Mouse (Mus musculus) kidney, embryonic 15.5 days (tissue): ENCODE measurements around the gene Hist1h4d. TPM values are rescaled to one million over a fixed set of nuclear protein-coding genes. Genes with fewer than 3 reads are reported as not detected.
A peak's percentile ranks its signal among the peaks of the same experiment; 100 is the strongest.
"Not testable (repeated sequence)": the region's sequence is repeated elsewhere in the genome, so short reads cannot be mapped to it uniquely, and the experiment has no call there.

Source experiments
- ATAC-seq: fragments of 200-750 bp; cut with Nextera tagmentation; replicated peaks from 2 replicates; pipeline ENCODE4 v1.8.0; 2017; ENCODE audit warnings: moderate TSS enrichment; ENCODE audit not compliant: low FRiP score
- H3K27ac ChIP-seq: fragments of 300-500 bp; sonication (generic); 2 replicates; pipeline ENCODE4 v1.5.1; 2015; ENCODE audit warnings: mild to moderate bottlenecking, inconsistent platforms
- H3K27me3 ChIP-seq: fragments of 300-500 bp; sonication (generic); 2 replicates; pipeline ENCODE4 v1.6.1; 2015; ENCODE audit warnings: inconsistent platforms
- H3K36me3 ChIP-seq: fragments of 300-500 bp; sonication (generic); 2 replicates; pipeline ENCODE4 v1.6.1; 2015; ENCODE audit warnings: inconsistent platforms
- H3K4me1 ChIP-seq: fragments of 300-500 bp; sonication (generic); 2 replicates; pipeline ENCODE4 v1.6.1; 2015; ENCODE audit warnings: inconsistent platforms
- H3K4me2 ChIP-seq: fragments of 300-500 bp; sonication (generic); 2 replicates; pipeline ENCODE4 v1.6.1; 2015; ENCODE audit warnings: moderate library complexity, mild to moderate bottlenecking, inconsistent platforms
- H3K4me3 ChIP-seq: fragments of 300-500 bp; sonication (generic); replicated peaks from 2 replicates; pipeline ENCODE4 v1.5.1; 2015; ENCODE audit warnings: mild to moderate bottlenecking, inconsistent platforms
- H3K9ac ChIP-seq: fragments of 300-500 bp; sonication (generic); 2 replicates; pipeline ENCODE4 v1.6.1; 2015; ENCODE audit warnings: mild to moderate bottlenecking, inconsistent platforms
- H3K9me3 ChIP-seq: fragments of 300-500 bp; sonication (generic); replicated peaks from 2 replicates; pipeline ENCODE4 v1.6.1; 2016; ENCODE audit warnings: inconsistent platforms
- WGBS: fragments of 180-500 bp; shearing (Covaris S2); methylation state at CpG from one replicate; pipeline ENCODE4 v1.1.7; 2015; ENCODE audit warnings: mixed read lengths; 5-methylcytosine and 5-hydroxymethylcytosine counted together
- polyA plus RNA-seq: library from polyadenylated mRNA; unstranded; fragments of >200 nt; fragmentation: Nextera tagmentation; extraction: Ambion mirVana; gene quantifications from 2 replicates; pipeline ENCODE4 v1.2.1, GENCODE M21; 2015

Hist1h4d gene
- polyA plus RNA-seq: 123 and 142 TPM in 2 replicates

DNA sequence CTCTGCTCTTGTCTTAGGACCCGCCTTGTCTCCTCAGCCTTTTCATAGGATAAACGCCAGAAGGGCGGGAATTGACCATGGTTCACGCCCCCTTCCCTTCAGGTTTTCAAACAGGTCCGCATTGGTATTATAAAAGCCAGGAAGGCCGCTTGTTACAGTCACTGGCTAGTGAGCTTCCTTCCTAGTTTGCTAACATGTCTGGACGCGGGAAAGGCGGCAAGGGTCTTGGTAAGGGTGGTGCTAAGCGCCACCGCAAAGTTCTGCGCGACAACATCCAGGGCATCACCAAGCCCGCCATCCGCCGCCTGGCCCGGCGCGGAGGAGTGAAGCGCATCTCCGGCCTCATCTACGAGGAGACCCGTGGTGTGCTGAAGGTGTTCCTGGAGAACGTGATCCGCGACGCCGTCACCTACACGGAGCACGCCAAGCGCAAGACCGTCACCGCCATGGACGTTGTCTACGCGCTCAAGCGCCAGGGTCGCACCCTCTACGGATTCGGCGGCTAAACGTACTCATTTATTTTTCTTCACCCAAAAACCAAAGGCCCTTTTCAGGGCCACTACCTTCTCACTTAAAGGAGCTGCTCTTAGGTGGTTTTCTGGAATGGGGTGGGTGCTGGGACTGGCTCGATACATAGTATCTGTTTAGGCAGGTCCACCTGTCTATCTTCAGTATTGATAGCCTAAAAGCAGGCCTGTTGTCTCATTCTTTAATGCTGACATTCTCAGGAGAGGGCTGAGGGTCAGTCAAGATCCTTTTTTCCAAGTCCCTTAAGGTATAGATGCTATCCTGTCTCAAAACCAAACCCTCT is at the start of gene Hist1h4d:
Hist1h4d (plus strand) TSS at position 191 of the 811 bp plus-strand sequence.
- WGBS: under 1% methylated on average over 43 of the region's 43 CpGs
- peak within 1 kb of the TSS; percentile 63 for H3K4me2 ChIP-seq
- H3K9ac ChIP-seq: peak within 1 kb of the TSS; percentile 73
- peak; percentile 93 for ATAC-seq
- peaks cover 36% of the 10 kb centered on the region for H3K4me1 ChIP-seq
- H3K27me3 ChIP-seq: no peaks in the 10 kb centered on the region
- no peaks in the 10 kb centered on the region for H3K9me3 ChIP-seq
- peak within 1 kb of the TSS; percentile 98 for H3K27ac ChIP-seq
- H3K4me3 ChIP-seq: peak within 1 kb of the TSS; percentile 48
- no peaks in the 10 kb centered on the region for H3K36me3 ChIP-seq

DNA sequence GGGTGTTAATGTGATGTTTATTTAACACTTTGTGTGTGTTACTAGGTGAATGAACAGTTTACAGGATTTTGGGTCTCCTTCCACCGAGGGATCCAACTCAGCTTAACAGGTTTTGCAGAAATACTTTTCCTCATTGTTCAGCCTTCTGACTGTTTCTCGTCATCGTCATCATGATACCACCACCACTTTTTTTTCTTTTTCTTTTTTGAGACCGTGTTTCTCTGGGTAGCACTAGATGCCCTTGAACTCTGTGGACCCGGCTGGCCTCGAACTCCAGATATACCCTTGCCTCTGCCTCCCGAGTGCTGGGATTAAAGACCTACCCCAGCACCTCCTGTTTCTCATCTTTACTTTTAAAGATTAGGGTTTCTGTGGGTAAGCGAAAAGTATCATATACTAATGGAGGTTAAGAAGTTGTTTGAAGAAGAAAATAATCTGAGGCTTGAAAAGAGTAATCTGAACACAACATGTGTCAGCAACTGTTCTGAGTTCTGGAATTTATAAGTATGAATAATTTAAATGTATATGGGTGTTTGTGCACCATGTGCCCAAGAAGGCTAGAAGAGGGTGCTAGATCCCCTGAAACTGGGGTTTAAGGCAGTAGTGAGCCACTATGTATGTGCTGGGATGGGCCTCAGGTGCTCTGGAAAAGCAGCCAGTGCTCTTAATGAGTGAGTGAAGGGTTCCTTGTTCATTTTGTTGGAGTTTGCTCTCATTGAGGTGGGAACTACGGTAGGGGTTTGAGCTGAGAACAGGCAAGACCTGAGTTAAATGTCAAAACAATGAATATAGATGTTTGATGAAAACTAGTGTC is 48.9 kb upstream of the Hist1h4d start:
- Histone ChIP-seq H3K36me3 (no peaks in the 10 kb centered on the region), H3K4me1 (peaks cover 46% of the 10 kb centered on the region), H3K4me2 (peak overlapping the region; percentile 58), H3K27me3 (no peaks in the 10 kb centered on the region), H3K9me3 (no peaks in the 10 kb centered on the region), H3K4me3 (peak overlapping the region; percentile 56), H3K9ac (peak overlapping the region; percentile 47), H3K27ac (peak overlapping the region; percentile 98)
- no peak for ATAC-seq
- 24% methylated on average over 9 of the region's 9 CpGs for WGBS

- Histone ChIP-seq H3K27ac (peak within 1 kb of the TSS; percentile 98), H3K4me2 (peak within 1 kb of the TSS; percentile 58), H3K4me1 (peaks cover 45% of the 10 kb centered on the region), H3K9ac (peak within 1 kb of the TSS; percentile 47), H3K4me3 (peak within 1 kb of the TSS; percentile 56)
- WGBS: under 1% methylated on average over 28 of the region's 53 CpGs
- peak; percentile 63 for ATAC-seq
- not testable (repeated sequence) for H3K36me3 ChIP-seq, H3K9me3 ChIP-seq, H3K27me3 ChIP-seq
These were observed 47.6 kb upstream of the Hist1h4d start, which contains the start of gene Hist1h2af for GRCm38 (mm10) chr13:23533560-23534367. TSS of gene Hist1h2af (plus strand) at chr13:23533906.

DNA sequence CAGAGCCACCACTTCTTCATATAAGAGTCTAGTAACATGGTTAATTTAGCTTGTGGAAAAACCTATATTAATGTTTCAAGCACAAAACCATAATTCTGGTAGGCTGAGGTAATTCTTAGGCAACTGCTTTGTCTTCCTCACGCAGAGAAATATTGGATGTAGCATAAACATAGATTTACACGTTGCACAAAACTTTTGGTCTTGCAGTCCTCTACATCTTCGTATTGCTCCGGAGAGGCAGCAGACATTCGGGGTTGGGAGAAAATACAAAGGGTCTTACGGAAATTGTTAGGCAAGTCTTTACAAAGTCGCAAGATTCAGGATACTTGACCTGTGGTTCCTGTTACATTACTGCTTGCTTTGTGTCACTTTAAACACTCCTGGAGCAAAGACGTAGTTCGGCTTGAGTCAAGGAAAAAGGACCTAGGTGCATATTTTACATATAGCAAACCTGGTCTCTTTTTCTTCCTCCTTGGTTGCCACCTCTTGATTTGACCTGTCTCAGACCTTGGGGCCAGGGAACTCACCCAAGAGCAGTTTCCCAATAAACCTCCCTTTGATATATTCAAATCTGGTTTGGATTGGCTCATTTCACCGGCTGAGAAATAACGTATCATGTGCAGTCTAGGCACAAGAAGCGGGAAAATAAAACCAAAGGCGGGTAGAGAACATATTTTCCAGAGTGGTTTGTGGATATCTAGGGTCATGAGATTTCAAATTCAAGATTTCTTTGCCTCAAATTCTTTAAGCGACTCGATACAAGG is 46.8 kb upstream of the Hist1h4d start:
- Histone ChIP-seq H3K4me3 (peak overlapping the region; percentile 56), H3K27me3 (no peaks in the 10 kb centered on the region), H3K9me3 (no peaks in the 10 kb centered on the region), H3K9ac (peak overlapping the region; percentile 40), H3K36me3 (no peaks in the 10 kb centered on the region), H3K4me1 (peaks cover 40% of the 10 kb centered on the region), H3K4me2 (peak overlapping the region; percentile 58), H3K27ac (peak overlapping the region; percentile 98)
- 0 out of 2 replicates have a peak, but pooled peaks have one; percentile 13 for ATAC-seq
- under 1% methylated on average over 15 of the region's 15 CpGs for WGBS

DNA sequence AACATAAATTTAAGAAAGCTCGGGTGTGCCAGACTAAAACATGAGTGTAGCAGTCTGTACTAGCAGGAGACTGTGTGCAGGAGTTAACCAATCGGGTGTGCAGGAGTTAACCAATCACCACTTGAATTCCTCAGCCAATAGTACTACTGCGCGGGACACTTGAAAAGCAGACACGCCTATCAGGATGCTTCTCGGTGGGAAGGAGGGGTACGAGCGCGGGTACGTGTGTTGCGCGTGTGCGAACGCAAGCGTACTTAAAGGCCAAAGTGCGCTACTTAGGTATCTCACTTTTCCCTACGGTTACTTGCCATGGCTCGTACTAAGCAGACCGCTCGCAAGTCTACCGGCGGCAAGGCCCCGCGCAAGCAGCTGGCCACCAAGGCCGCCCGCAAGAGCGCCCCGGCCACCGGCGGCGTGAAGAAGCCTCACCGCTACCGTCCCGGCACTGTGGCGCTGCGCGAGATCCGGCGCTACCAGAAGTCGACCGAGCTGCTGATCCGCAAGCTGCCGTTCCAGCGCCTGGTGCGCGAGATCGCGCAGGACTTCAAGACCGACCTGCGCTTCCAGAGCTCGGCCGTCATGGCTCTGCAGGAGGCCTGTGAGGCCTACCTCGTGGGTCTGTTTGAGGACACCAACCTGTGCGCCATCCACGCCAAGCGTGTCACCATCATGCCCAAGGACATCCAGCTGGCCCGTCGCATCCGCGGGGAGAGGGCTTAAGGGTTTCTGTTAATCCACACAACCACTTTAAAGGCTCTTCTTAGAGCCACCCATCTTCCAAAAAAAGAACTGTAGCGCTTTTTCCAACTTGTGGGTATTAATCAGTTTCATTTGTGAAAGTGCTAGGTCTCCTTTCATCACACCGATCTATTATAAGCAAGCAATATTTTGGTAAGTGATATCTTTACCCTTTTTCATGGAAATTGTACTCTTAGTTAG is 46.0 kb upstream of the Hist1h4d start, which contains the start of gene Hist1h3g:
Hist1h3g (plus strand) TSS at position 286 of the 939 bp plus-strand sequence.
- peak within 1 kb of the TSS; percentile 58 for H3K4me2 ChIP-seq
- not testable (repeated sequence) for H3K9me3 ChIP-seq, H3K27me3 ChIP-seq, H3K36me3 ChIP-seq
- H3K27ac ChIP-seq: peak within 1 kb of the TSS; percentile 98
- peaks cover 42% of the 10 kb centered on the region for H3K4me1 ChIP-seq
- ATAC-seq: peak; percentile 94
- H3K9ac ChIP-seq: peak within 1 kb of the TSS; percentile 57
- WGBS: under 1% methylated on average over 50 of the region's 62 CpGs
- H3K4me3 ChIP-seq: peak within 1 kb of the TSS; percentile 56

- no peaks in the 10 kb centered on the region for H3K9me3 ChIP-seq
- H3K36me3 ChIP-seq: no peaks in the 10 kb centered on the region
- H3K4me1 ChIP-seq: peaks cover 46% of the 10 kb centered on the region
- no peak for ATAC-seq
- WGBS: 13% methylated on average over 7 of the region's 7 CpGs
- peak overlapping the region; percentile 58 for H3K4me2 ChIP-seq
- H3K27ac ChIP-seq: peak overlapping the region; percentile 98
- peak overlapping the region; percentile 56 for H3K4me3 ChIP-seq
- no peaks in the 10 kb centered on the region for H3K27me3 ChIP-seq
- peak overlapping the region; percentile 57 for H3K9ac ChIP-seq
These were observed 45.1 kb upstream of the Hist1h4d start for GRCm38 (mm10) chr13:23536076-23536822.

DNA sequence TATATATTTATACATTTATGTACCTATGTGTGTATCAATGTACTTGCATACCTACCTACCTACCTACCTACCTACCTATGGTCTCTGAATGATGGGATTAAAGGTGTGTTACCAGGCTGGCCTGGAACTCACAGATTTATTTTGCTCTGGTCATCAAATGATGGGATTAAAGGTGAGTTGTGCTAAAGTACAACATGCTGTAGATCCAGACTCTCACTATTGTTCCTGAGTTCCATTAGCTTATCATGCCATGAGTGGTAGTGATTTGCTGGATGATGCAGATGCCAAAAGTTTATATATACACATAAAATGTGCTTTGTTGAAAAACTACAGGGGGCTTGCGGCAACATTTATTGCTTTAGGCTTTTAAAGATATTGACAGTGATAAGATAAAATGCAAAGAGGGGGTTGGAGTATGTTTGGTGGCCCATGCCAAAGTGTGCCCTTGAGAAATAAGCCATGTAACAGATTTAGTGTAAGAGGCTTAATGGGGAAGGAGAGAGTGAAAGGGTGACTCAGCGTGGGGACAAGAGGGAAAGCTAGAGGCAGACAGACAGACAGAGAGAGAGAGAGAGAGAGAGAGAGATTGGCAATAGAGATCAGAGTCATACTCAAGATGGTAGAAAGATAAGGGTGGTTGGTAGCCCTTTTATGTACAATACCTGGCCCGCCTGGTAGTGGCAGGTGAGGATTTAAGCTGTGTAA is 44.2 kb upstream of the Hist1h4d start:
- H3K4me1 ChIP-seq: peaks cover 45% of the 10 kb centered on the region
- WGBS: 73% methylated on average over 3 of the region's 3 CpGs
- ATAC-seq: no peak
- peak overlapping the region; percentile 56 for H3K4me3 ChIP-seq
- no peaks in the 10 kb centered on the region for H3K9me3 ChIP-seq
- 0 out of 2 replicates have a peak overlapping the region, but pooled peaks have one; percentile 13 for H3K27ac ChIP-seq
- H3K4me2 ChIP-seq: peak overlapping the region; percentile 58
- H3K27me3 ChIP-seq: no peaks in the 10 kb centered on the region
- no peak overlapping the region for H3K9ac ChIP-seq
- no peaks in the 10 kb centered on the region for H3K36me3 ChIP-seq

DNA sequence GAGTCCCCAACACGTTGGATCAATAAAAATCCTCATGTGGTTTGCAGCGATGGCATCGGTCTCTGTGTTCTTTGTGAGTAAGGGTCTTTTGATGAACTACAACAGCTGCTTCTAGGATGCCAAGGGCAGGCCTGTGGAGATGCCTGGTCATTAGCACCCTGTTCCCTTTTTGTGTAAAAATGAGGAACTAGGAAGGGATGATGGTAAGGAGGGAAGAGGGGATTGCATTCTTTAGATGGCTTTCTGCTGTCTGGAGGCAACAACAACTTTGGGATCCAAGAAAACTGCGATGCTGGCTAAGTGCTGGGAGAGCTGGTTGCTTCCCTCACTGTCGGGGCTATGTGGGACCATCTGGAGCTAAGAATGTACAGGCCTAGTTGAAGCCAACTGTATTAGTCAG is 43.1 kb upstream of the Hist1h4d start:
- ATAC-seq: no peak
- Histone ChIP-seq H3K9me3 (no peaks in the 10 kb centered on the region), H3K4me3 (no peak overlapping the region), H3K27me3 (no peaks in the 10 kb centered on the region), H3K4me2 (0 out of 2 replicates have a peak overlapping the region, but pooled peaks have one; percentile 2), H3K9ac (no peak overlapping the region), H3K36me3 (no peaks in the 10 kb centered on the region), H3K4me1 (peaks cover 41% of the 10 kb centered on the region), H3K27ac (0 out of 2 replicates have a peak overlapping the region, but pooled peaks have one; percentile 18)
- WGBS: 74% methylated on average over 5 of the region's 5 CpGs

- H3K9ac ChIP-seq, H3K4me3 ChIP-seq, H3K9me3 ChIP-seq, H3K36me3 ChIP-seq, H3K27me3 ChIP-seq, H3K4me2 ChIP-seq, H3K27ac ChIP-seq, ATAC-seq: not testable (repeated sequence)
- WGBS: 85% methylated on average over 1 of the region's 1 CpGs
- H3K4me1 ChIP-seq: peaks cover 35% of the 10 kb centered on the region
These were observed 41.6 kb upstream of the Hist1h4d start for GRCm38 (mm10) chr13:23539821-23540220.
